Mouse (Mus musculus): ENCODE data around the gene Tgoln1.

DNA sequence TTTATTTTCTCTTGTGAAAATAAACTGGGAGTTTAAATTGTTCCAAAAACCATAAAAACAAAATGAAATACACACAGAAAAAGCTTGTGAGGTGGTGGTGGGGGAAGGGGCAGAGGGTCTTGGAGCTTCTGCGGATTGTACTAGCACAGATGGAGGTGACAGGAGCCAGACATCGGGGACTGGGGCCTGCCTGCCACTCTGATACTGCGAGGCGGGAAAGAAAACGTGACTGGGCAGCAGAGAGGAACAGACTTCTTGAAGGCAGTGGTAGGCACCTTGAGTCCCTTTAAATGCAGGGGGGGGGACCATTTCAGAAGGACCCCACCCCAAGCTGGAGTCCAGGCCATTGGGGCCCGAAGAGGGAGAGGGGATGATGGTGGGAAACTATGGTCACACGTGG is 9.6 kb upstream of the Tgoln1 start:
- TF ChIP-seq POLR2A (IDR thresholded peaks at IDR 0.05; ENCODE audit: low read depth, low read length) (no peak), CTCF (IDR thresholded peaks at IDR 0.05; ENCODE audit: borderline replicate concordance, insufficient read depth, low read length) (no peak)
